Mouse (Mus musculus) intestine, embryonic 16.5 days (tissue): ENCODE results near the gene Gal3st3. TPM values are rescaled to one million over a fixed set of nuclear protein-coding genes. Genes with fewer than 3 reads are reported as not detected.
"Not testable (repeated sequence)": the region's sequence is repeated elsewhere in the genome, so short reads cannot be mapped to it uniquely, and the experiment has no call there.

Experiments
- ATAC-seq: fragments of 200-750 bp; cut with Nextera tagmentation; 2 replicates; pipeline ENCODE4 v1.8.0; 2017; ENCODE audit warnings: moderate TSS enrichment, moderate library complexity
- H3K27ac ChIP-seq: fragments of 300-500 bp; sonication (generic); 2 replicates; pipeline ENCODE4 v1.5.1; 2014; ENCODE audit warnings: mild to moderate bottlenecking, low read length
- H3K27me3 ChIP-seq: fragments of 300-500 bp; sonication (generic); replicated peaks from 2 replicates; pipeline ENCODE4 v1.6.1; 2014; ENCODE audit warnings: low read length, control low read depth, mixed read lengths; ENCODE audit not compliant: control insufficient read depth, insufficient read depth
- H3K36me3 ChIP-seq: fragments of 300-500 bp; sonication (generic); 2 replicates; pipeline ENCODE4 v1.6.1; 2014; ENCODE audit warnings: low read length, control low read depth; ENCODE audit not compliant: control insufficient read depth, insufficient read depth
- H3K4me1 ChIP-seq: fragments of 300-500 bp; sonication (generic); 2 replicates; pipeline ENCODE4 v1.6.1; 2014; ENCODE audit warnings: low read length, control low read depth, mixed read lengths; ENCODE audit not compliant: control insufficient read depth, insufficient read depth
- H3K4me2 ChIP-seq: fragments of 300-500 bp; sonication (generic); 2 replicates; pipeline ENCODE4 v1.6.1; 2014; ENCODE audit warnings: low read depth, low read length, control low read depth
- H3K4me3 ChIP-seq: fragments of 300-500 bp; sonication (generic); 2 replicates; pipeline ENCODE4 v1.5.1; 2014; ENCODE audit warnings: mild to moderate bottlenecking, low read length
- H3K9ac ChIP-seq: fragments of 300-500 bp; sonication (generic); 2 replicates; pipeline ENCODE4 v1.6.1; 2014; ENCODE audit warnings: low read depth, low read length
- H3K9me3 ChIP-seq: fragments of 300-500 bp; sonication (generic); 2 replicates; pipeline ENCODE4 v1.6.1; 2016; ENCODE audit warnings: low read length, control low read depth; ENCODE audit not compliant: control insufficient read depth
- WGBS: fragments of 180-500 bp; shearing (Covaris S2); extraction: QIAGEN DNeasy Blood & Tissue Kit; methylation state at CpG from one replicate; pipeline ENCODE4 v1.1.7; 2014; 5-methylcytosine and 5-hydroxymethylcytosine counted together
- polyA plus RNA-seq: library from polyadenylated mRNA; unstranded; fragments of >200 nt; fragmentation: Nextera tagmentation; extraction: Ambion mirVana; gene quantifications from 2 replicates; pipeline ENCODE4 v1.2.1, GENCODE M21; 2015

The Gal3st3 gene
- polyA plus RNA-seq, 1 experiment from 2014 or later: 1.5 TPM

- WGBS: 85% methylated on average over 6 of the region's 6 CpGs
- no peak for ATAC-seq
- no peaks in the 10 kb centered on the region for H3K27me3 ChIP-seq
Observed at GRCm38 (mm10) chr19:5335441-5335840, 37.3 kb downstream of the Gal3st3 start, which contains the start of gene Catsper1. Gene Catsper1 (plus strand): TSS chr19:5335741.

GRCm38 (mm10) chr19:5337975-5338374 is 39.8 kb downstream of the Gal3st3 start:
- 0 out of 2 replicates have a peak, but pooled peaks have one; percentile 28 for ATAC-seq
- WGBS: 17% methylated on average over 5 of the region's 5 CpGs
- Histone ChIP-seq H3K9ac (no peak overlapping the region), H3K9me3 (no peaks in the 10 kb centered on the region), H3K27me3 (no peaks in the 10 kb centered on the region), H3K4me2 (no peak overlapping the region), H3K4me3 (no peak overlapping the region), H3K4me1 (no peaks in the 10 kb centered on the region), H3K36me3 (no peaks in the 10 kb centered on the region), H3K27ac (no peak overlapping the region)

More at GRCm38 (mm10) chr19:5335441-5335840, 37.3 kb downstream of the Gal3st3 start, which contains the start of gene Catsper1:
- Histone ChIP-seq H3K4me1 (no peaks in the 10 kb centered on the region), H3K27ac (no peak within 1 kb of the TSS), H3K9me3 (no peaks in the 10 kb centered on the region), H3K4me2 (no peak within 1 kb of the TSS), H3K9ac (no peak within 1 kb of the TSS), H3K36me3 (no peaks in the 10 kb centered on the region), H3K4me3 (no peak within 1 kb of the TSS)

- Histone ChIP-seq H3K4me1 (no peaks in the 10 kb centered on the region), H3K4me2 (no peak overlapping the region), H3K36me3 (no peaks in the 10 kb centered on the region), H3K27me3 (no peaks in the 10 kb centered on the region), H3K27ac (no peak overlapping the region), H3K4me3 (no peak overlapping the region), H3K9me3 (no peaks in the 10 kb centered on the region), H3K9ac (no peak overlapping the region)
- ATAC-seq: no peak
- 93% methylated on average over 7 of the region's 7 CpGs for WGBS
Observed at GRCm38 (mm10) chr19:5341360-5341759, 43.2 kb downstream of the Gal3st3 start.

- Histone ChIP-seq H3K4me3 (no peak overlapping the region), H3K4me2 (no peak overlapping the region), H3K9ac (no peak overlapping the region), H3K27me3 (no peaks in the 10 kb centered on the region), H3K36me3 (no peaks in the 10 kb centered on the region), H3K9me3 (no peaks in the 10 kb centered on the region), H3K4me1 (peaks cover 2% of the 10 kb centered on the region; the same call in 1 of the 2 replicates), H3K27ac (no peak overlapping the region)
- ATAC-seq: no peak
- 79% methylated on average over 6 of the region's 6 CpGs for WGBS
Observed at GRCm38 (mm10) chr19:5345297-5346131, 47.4 kb downstream of the Gal3st3 start.

- no peak for ATAC-seq
- H3K4me1 ChIP-seq: peaks cover 2% of the 10 kb centered on the region; the same call in 1 of the 2 replicates
- no peak overlapping the region for H3K9ac ChIP-seq
- no peaks in the 10 kb centered on the region for H3K9me3 ChIP-seq
- no peak overlapping the region for H3K4me2 ChIP-seq
- H3K36me3 ChIP-seq: no peaks in the 10 kb centered on the region
- no peak overlapping the region for H3K27ac ChIP-seq
- no peaks in the 10 kb centered on the region for H3K27me3 ChIP-seq
- 82% methylated on average over 6 of the region's 6 CpGs for WGBS
- H3K4me3 ChIP-seq: no peak overlapping the region
Observed at GRCm38 (mm10) chr19:5348064-5348463, 49.9 kb downstream of the Gal3st3 start.

- H3K36me3 ChIP-seq: no peaks in the 10 kb centered on the region
- no peaks in the 10 kb centered on the region for H3K27me3 ChIP-seq
- peak overlapping the region; percentile 66 for H3K9ac ChIP-seq
- ATAC-seq: peak; percentile 85
- no peak overlapping the region for H3K27ac ChIP-seq
- H3K4me2 ChIP-seq: peak overlapping the region; percentile 80
- peaks cover 8% of the 10 kb centered on the region; the same call in 1 of the 2 replicates for H3K4me1 ChIP-seq
- peak overlapping the region; percentile 49 for H3K4me3 ChIP-seq
- H3K9me3 ChIP-seq: no peaks in the 10 kb centered on the region
- 4% methylated on average over 34 of the region's 34 CpGs for WGBS
Observed at GRCm38 (mm10) chr19:5348526-5349501, 50.7 kb downstream of the Gal3st3 start.

GRCm38 (mm10) chr19:5349502-5349873 is 51.4 kb downstream of the Gal3st3 start, which contains the start of gene Cst6:
Gene Cst6 (minus strand): TSS chr19:5349574.
- not testable (repeated sequence) for H3K27ac ChIP-seq, H3K4me1 ChIP-seq, ATAC-seq, H3K9me3 ChIP-seq, H3K27me3 ChIP-seq, H3K36me3 ChIP-seq
- Histone ChIP-seq H3K9ac (peak within 1 kb of the TSS; percentile 66), H3K4me3 (peak within 1 kb of the TSS; percentile 49), H3K4me2 (peak within 1 kb of the TSS; percentile 80)
- 59% methylated on average over 6 of the region's 6 CpGs for whole genome bisulfite sequencing

GRCm38 (mm10) chr19:5353609-5354008 is 55.5 kb downstream of the Gal3st3 start:
- ATAC-seq: peak; percentile 75

GRCm38 (mm10) chr19:5356080-5356479 is 57.9 kb downstream of the Gal3st3 start:
- H3K4me3 ChIP-seq: no peak overlapping the region
- WGBS: no CpG with 5 or more reads among the region's 1 CpGs
- peak; percentile 79 for ATAC-seq

More at GRCm38 (mm10) chr19:5353609-5354008, 55.5 kb downstream of the Gal3st3 start:
- H3K4me1 ChIP-seq: peaks cover 9% of the 10 kb centered on the region; the same call in 1 of the 2 replicates
- H3K27ac ChIP-seq: peak overlapping the region; percentile 69
- no peak overlapping the region for H3K4me3 ChIP-seq
- H3K4me2 ChIP-seq: no peak overlapping the region
- no peaks in the 10 kb centered on the region for H3K27me3 ChIP-seq
- 80% methylated on average over 2 of the region's 2 CpGs for WGBS
- H3K9me3 ChIP-seq: no peaks in the 10 kb centered on the region
- no peaks in the 10 kb centered on the region for H3K36me3 ChIP-seq
- no peak overlapping the region for H3K9ac ChIP-seq

More at GRCm38 (mm10) chr19:5356080-5356479, 57.9 kb downstream of the Gal3st3 start:
- H3K27ac ChIP-seq: peak overlapping the region; percentile 35; the same call in 1 of the 2 replicates
- no peaks in the 10 kb centered on the region for H3K27me3 ChIP-seq
- H3K9ac ChIP-seq: no peak overlapping the region
- H3K4me2 ChIP-seq: no peak overlapping the region
- 0 out of 2 replicates have a peak, but pooled peaks cover 7% of the 10 kb centered on the region for H3K4me1 ChIP-seq
- H3K9me3 ChIP-seq: no peaks in the 10 kb centered on the region
- no peaks in the 10 kb centered on the region for H3K36me3 ChIP-seq
